Mouse (Mus musculus) adrenal gland, postnatal 14 days (tissue): ENCODE data around the gene Syt3. TPM values are rescaled to one million over a fixed set of nuclear protein-coding genes. Genes with fewer than 3 reads are reported as not detected.
A peak's percentile ranks its signal among the peaks of the same experiment; 100 is the strongest.

Experiments used
- DNase-seq: peaks from one replicate; pipeline ENCODE4 v3.0.0; 2021; ENCODE audit warnings: mixed read lengths
- total RNA-seq: library from RNA; stranded (reverse); gene quantifications from 2 replicates; pipeline ENCODE4 v1.2.3, GENCODE M21; 2021

Gene Syt3
- total RNA-seq, 1 experiment from 2014 or later = 3.9 TPM

DNA sequence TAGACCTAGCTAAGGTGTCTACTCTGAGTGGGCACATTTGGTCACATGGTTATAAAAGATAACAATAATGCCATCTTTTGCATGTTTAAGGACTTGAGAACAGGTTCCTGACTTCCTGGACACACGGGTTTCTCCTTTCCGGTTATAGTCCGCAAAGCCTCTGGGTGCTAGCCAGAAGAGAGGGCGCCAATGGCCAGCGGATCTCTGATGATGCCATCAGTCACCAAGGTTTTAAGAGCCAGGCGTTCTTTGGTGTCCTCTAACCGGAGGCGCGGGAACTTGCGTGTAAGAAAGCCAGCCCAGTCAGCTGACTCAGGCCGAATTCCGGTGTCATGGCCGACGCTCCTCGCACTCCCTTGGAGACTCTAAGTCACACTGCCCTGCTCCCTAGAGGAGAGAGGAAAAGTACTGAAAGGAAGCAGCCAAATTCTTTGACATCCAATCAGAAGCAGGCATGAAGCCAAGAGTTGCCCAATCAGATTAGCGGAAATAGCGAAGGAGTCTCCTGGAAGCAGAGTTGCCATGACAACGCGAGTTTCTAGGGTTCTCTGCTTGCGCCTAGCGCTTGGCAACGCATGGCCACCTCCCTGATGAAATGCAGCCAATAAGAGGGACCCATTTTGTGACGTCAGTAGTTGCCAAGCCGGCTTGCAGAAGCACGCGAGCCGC lies 21.6 kb downstream of the Syt3 start:
- DNase-seq = peak; percentile 95

DNA sequence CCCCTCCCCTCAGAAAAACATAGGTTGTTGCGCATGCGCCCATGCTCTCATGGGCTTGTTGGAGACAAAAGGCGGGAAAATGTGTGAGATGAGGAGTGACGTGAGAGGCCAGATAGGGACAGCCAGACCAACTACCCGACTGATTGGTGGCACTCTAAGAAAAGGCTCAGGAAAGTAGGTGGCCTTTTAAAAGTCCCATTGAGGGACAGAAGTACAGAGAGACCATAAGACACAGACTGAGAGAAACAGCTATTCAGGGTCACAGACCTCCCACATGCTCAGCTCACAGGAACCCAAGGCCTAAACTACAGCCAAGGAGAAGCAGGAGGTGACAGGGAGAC lies 22.1 kb downstream of the Syt3 start:
- DNase-seq = no peak

DNA sequence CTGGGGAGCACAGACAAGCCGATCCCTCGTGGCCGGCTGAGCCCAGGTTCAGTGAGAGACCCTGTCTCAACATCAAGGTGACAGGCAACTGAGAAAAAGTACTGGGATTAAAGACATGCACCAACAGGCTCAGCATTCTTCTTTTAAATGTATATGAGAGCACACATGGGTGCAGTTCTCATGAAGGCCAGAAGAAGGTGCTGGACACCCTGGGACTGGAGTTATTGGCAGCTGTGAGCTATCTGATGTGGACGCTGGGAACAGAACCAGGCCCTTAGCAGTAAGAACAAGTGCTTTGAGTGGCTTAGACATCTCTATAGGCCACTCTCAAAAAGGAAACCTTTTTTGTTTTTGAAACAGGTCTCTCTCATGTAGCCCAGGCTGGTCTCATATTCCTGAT lies 27.2 kb downstream of the Syt3 start:
- no peak for DNase-seq

DNA sequence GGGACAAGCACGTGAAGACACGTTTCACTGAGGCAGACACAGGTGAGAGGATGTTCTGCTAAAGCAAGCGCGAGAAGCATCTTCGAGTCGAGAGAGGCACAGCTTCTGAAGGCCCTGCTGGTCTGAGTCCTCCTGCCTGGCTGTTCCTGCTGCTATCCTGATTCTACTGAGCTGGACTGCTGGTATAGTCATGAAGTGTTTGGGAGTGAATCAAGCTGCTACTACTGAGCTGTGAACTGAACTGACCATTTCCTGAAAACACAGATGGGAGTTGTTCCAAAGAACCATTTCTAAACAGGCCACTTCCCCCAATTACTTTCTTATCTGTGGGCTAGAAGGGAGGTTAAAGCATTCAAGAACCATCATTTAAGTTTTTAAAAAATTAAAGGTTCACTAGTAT lies 29.4 kb downstream of the Syt3 start:
- no peak for DNase-seq

DNA sequence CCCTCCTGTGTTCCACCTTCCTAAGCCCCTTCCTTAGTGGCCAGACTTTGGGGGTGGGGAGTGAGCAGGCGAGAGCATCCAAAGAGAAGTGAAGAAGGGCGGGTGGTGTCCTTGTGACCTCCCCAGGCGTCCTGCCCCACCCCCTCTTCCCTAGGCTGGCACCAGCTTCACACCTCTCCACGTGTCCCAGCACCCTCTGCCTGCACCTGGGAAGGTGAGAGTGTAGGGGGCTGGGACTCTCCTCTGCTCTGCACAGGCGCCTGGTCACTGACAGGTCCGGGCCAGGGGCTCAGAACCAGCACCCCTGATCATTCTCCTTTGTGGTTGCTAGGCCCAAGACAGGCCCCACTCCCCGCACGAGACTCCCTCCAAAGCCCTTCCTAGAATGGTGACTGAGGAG lies 43.8 kb downstream of the Syt3 start:
- no peak for DNase-seq

DNA sequence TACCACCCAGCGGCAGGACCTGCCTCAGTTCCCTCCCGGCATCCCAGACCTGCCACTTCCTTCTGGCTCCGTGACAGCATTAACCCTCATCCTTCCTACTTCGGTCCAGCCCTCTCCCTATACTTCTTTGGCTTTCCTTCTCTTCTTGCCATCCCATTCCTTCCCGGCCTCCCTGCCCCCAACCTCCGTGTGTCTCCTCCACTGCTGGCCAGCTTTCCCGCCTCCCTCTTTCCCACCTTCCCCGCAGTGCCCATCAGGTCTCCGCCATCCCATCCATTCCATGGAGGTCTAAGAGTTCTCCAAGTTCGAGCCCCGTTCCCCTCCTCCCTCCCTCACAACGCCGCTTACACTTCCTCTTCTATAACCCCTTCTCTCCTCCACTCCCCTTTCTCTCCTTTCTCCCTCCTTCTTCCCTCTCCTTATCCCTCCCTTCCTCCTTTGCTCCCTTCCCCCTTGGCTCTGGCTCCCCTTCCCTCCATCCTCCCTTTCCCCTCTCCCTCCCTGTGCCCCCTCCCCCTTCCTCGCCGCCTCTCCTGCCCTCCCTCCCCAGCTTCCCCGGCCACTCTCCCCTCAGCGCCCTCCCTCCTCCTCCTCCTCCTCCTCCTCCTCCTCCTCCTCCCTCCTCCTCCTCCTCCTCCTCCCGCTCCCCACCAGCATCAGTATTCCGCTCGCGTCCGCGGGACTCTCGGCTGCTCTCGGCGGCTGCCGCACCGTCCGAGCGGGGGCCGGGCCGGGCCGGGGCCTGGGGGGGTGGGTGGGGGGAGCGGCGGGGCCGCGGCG lies 44.5 kb downstream of the Syt3 start:
- peak; percentile 11 for DNase-seq

DNA sequence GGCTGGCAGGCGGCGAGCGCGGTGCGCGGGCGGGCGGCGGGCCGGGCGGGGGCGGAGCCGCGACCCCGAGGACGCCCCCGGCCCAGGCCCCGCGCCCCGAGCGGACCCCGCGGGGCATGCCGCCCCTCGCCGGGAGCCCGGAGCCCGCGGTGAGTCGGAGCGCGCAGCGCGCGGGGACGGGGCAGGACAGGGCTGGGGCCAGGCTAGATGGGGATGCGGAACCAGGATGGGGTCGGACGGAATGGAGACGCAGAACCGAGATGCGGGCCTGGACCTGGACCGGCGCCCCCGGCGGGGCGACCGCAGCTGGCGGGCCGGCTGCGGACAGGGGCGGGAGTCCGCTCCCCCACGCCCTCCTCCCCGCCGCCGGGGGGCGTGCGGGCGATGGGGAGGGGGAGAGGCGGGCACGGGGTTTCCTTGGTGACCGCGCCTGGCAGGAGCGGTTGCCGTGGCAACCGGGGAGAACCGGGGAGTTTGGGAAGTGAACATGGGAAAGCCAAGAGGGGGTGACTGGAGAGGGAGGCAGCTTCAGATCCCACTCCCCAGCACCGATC lies 45.1 kb downstream of the Syt3 start, which contains the start of gene Lrrc4b:
Gene Lrrc4b, plus strand, starts transcription at position 51 of the 554 bp plus-strand sequence.
- peak; percentile 17 for DNase-seq

DNA sequence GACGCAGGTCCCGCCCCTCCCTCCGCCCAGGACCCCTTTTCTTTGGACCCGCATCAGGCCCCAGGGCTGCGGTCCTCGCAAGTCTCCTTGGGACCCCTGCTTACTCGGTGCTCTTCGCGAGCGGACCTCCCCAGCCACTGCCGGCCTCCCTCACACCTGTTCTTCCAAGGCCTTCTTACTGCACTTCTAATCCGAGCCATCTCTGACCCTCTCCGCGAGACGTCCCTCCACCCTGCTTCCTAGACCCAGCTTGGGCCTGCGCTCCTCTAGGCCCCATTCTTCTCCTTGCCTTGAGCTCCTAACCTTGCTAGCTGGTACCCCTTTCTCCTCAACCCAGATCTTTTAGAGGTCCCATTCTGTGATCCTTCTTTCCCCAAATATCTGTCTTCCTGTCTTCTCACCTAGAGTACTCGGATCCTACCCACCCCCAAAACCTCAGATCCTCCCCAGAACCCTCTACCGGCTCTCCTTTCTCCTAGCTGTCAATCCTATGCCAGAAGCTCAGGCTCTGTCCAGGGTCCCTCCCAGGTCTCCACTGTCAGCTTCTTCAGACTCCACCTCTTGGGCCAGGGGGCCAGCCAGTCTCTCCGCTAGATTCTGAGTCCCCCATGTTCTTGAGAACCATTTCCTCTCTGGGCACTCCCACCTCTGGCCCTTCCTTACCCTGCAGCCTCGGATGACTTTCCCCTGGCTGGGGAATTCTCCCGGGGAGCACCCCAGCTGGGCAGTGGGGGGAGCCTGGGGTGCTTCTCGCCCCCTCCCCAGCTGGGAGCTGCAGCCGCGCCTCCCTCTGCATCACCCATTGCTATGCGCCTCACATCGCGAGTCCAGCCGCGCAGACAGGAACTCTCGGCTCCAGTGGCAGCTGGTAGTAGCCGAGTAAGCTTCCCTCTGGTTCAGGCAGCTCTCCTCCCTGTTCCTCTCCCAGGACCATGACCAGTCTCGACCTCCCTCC lies 45.9 kb downstream of the Syt3 start:
- no peak for DNase-seq

DNA sequence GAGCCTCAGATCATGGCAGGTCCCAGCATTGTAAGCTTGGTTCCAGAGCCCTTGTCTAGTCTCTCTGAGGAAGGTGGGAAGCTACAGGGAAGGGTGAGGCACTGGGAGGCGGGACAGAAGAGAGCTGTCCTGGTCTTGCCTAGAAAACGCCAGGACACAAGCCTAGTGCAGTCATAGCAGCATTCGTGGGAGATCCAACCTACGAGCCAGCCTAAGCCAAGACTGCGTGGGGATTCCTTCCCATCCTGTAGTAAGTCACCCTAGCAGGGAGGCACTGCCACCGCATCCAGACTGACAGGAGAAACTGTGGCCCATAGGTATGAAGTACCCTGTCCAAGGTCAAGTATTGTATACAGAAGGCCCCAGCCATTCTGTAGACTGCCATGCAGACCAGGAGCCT lies 48.6 kb downstream of the Syt3 start:
- no peak for DNase-seq

DNA sequence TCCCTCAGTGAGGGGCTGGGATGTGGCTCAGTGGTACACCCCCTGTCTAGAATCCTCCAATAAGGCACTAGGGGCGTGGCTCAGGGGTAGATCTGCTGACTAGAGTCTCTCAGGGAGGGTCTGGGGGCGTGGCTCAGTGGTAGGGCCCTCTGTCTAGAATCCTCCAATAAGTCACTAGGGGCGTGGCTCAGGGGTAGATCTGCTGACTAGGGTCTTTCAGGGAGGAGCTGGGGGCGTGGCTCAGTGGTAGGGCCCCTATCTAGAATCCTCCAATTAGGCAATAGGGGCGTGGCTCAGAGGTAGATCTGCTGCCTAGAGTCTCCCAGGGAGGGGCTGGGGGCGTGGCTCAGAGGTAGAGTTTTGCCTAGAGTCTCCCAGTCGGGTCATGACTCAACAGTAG lies 49.5 kb downstream of the Syt3 start:
- DNase-seq = peak; percentile 15

DNA sequence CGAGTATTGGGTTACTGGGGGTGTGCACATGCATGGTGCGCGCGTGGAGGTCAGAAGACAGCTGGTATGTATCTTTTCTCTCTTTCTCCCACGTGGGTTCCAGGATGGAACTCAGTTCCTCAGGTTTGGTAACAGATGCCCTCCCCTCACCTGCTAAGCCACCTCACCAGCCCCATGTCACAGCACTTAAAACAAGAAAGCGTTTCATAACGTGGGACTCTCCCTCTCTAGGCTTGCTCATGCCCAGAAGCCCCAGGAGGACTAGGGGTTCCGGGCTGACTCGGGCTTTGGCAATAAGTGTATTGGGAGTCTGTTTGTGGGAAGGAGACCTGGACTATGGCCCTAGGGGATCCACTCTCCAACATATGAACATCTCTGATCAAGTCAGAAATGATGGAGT lies 50.2 kb downstream of the Syt3 start:
- DNase-seq = no peak

DNA sequence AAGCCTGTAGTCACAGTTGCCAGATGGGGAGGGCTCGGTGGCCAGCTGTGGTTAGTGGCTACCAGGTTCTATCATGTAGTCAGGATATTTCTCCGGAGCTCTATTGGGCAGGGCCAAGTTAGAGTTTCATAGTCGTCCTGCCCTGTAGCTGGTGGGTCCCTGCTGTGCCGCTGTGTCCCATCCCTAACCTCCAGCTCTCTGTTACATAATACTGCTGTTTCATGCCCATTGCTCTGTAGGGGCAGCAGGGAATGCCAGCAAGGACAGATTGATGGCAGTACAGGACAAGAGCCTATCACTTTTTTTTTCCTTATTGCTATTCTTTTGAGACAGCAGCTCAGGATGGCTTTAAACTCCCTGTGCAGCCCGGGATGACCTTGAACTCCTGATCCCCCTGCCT lies 51.9 kb downstream of the Syt3 start:
- no peak for DNase-seq

DNA sequence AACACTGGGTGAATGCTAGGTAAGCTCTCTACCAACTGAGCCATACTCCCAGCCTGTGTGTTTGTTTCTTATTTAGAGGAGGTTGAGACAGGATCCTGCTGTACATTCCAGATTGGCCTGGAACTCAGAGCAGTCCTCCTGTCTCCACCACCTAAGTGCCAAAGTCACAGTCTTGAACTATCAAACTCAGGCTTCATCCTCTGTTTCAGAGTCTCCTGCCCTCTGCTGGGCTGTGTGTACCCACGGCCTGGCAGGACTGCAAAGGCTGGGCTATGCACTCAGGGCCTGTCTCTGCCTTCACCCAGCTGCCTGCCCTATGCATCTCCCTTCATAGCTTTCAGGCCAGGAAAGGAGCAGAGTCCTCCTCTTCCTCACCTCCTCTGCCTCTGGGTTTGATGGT lies 52.4 kb downstream of the Syt3 start:
- DNase-seq = no peak

DNA sequence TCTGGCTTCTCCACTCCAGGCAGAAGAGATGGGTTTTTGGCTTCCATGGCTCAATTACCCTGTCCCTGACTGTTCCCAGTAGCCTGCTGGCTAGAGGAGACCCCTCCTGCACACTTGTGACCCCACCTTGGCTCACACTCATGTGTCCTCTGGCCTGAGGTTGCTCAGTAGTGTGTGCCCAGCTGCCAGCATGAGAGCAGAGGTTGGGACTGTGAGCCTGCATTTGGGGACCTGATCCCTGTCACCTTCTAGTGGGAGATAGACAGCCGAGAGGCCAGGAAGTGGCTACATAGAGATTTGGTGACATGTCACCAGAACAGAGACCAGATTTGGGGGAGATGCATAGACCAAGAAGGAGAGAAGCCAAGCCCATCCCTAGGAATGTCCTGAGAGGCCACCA lies 53.3 kb downstream of the Syt3 start:
- DNase-seq = no peak

DNA sequence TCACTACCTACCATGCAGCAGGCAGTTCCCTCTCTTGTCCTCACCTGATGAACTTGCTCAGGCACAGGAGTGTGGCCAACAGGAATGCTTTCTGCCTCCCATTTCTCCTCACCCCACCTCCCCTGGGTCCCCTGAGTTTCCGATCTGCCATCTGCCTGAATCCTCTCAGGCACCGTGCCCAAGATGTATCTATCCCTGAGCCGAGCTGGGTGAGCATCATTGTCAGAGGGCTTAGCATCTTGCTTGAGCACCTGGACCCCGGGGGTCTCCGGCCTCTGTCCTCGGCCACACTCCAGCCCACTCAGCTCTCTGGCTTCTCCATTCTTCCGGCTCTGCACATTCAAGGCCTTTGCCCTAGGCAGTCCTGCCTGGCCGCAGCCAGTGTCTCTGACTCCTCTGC lies 54.0 kb downstream of the Syt3 start:
- no peak for DNase-seq

DNA sequence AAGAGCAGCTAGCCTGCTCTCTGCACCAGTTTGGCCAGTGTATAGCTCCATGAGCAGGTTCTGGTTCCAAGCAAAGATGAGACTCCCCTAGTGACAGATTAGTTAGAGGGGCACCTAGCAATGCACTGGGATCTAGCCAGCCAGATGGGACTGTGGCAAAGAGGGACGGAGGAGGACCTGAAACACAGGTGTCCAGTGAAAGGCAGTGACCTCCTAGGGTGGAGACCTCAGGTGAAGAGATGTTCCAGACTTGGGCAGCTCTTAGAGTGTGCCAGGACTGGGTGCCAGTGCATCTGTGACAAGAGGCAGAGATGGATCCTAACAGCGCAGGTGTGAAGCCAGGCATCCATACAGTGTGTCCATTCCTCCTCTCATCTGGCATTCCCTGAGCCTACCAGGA lies 55.8 kb downstream of the Syt3 start:
- DNase-seq = no peak

DNA sequence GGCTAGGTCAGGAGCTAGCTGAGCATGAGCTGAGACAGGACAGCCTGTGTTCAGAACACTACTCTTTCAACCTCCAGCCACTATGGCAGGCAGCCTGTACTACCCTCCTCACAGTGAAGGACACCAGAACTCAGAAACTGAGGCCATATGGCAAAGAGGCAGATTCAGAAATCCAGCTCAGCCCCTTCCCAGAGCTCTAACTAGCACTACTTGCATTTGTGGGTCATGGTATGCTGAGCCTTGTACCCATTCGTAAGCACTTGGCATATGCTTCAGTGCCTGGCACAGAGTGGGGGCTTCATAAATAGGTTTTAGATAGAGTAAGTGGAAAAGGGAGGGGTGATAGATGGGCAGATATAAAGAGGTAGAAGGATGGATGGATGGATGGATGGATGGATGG lies 56.6 kb downstream of the Syt3 start:
- DNase-seq = no peak

DNA sequence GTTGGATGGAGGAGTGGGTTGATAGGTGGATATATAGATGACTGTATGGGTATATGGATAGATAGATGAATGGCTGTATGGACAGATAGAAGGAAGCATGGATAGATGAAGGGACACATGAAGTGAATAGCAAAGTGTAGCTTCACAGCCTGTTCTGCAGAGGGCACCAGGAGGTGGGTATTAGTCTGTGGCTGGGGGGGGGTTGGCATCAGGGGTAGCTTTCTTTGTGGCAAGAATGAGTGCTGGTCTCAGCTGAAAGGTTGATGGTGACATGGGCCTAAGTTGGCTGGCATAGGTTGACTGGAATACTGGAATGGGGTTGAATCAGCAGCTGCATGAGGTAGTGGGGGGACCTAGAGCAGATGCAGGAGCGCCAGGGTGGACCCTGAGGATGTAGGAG lies 57.3 kb downstream of the Syt3 start:
- DNase-seq = no peak

DNA sequence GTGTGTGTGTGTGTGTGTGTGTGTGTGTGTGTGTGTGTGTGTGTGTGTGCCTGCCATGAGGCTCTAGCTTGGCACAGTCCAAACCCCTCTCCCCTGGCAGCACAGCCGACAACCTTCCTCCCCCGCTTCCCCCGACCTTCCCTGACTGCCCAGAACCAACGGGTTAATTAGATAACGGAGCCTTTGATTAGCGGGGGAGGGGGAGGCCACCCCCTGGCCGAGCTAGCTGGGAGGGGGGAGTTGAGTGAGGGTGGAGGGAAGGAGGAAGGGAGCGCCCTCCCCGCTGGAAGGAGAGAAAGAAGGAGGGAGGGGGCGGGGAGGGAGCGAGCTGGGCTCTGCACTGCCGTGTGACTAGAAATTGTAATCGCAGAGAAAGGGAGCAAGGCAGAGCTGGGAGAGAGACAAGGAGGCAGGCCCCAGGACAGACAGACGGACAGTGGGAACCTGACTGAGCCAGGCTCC lies 57.8 kb downstream of the Syt3 start:
- no peak for DNase-seq

DNA sequence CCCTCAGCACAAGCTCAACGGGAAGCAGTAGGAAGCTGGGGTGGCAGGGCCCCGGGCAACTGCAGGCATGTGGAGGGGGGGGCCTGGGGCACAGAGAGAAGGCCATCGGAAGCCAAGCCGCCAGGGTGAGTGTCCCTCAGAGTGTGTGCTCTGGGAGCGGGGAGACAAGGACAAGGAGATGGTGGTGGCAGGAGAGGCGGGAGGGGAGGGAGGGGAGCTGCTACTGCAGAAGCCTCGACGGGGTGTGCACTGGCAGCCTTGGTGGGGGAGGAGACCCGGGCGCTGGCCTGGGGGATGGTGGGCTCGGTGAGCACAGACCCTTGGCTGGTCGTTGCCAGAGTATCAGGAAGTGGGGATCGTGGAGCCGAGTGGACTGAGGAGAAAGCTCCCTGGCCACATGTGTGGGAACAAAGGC lies 58.5 kb downstream of the Syt3 start:
- peak; percentile 48 for DNase-seq

DNA sequence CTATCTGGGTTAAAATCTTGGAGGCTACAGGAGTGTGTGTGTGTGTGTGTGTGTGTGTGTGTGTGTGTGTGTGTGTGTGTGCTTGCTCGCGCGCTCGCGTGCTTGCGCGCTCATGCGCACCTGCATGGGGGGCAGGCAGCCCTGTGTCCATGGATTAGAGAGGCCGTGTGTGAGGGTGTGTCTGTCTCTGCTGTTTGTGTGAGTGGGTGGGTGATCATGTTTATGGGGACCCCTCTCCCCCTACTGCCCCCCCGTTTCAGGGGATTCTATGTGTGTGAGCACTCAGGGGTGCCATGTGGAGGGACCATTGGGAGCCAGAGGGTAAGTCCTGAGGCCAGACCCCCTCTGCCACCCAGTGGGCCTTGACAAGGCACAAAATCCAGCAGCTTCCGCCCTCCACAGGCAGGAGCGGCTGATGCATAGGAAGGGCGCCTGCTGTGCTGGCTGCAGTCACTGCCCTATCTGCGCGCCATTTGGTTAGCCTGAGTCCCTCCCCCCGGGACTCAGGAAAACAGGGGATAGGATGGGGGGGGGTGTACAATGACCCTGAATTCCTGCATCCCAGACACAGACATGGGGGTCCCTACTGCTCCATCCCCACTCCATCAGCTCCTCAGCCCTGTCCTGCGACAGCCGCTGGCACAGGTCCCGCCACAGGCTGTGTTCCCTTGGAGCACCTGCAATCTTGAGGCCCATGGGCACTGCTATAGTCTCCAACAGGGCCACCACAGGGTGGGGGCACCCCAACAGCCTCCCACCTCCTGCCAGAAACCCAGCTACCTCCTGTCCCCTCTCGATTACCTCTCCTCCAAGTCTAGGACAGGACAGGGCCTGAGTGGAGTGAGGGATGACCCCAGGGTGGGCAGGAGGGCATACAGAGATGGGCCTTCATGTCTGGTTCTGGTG lies 59.6 kb downstream of the Syt3 start:
- no peak for DNase-seq
